Mouse (Mus musculus): Measurements from ENCODE around the gene Dmac2. TPM values are rescaled to one million over a fixed set of nuclear protein-coding genes. Genes with fewer than 3 reads are reported as not detected.
"Not testable (repeated sequence)": the region's sequence is repeated elsewhere in the genome, so short reads cannot be mapped to it uniquely, and the experiment has no call there.

Gene Dmac2
- 10 to 100 TPM; 29.3 to 37.6 TPM for total RNA-seq (2021)

- DNase-seq (ENCODE audit: extremely low spot score in 1 of 2, low spot score in 2 of 2), result peak; percentile 90 to 95
- intact Hi-C loops (cut with DNase I), result no loop called here
Observed at GRCm38 (mm10) chr7:25618865-25619721, at the start of gene Dmac2. Dmac2 (plus strand) TSS chr7:25619414.

- DNase-seq (ENCODE audit: extremely low spot score in 1 of 2, low spot score in 2 of 2), result not testable (repeated sequence)
- intact Hi-C loops (cut with DNase I), result loop anchor here (10.0 kb wide), 1 partner anchor 739 kb away; no protein-coding TSS in a partner anchor
Observed at GRCm38 (mm10) chr7:25573806-25574205, 45.4 kb upstream of the Dmac2 start.

- intact Hi-C loops (cut with DNase I), result loop anchor here (10.0 kb wide), 1 partner anchor 740 kb away; no protein-coding TSS in a partner anchor
- no peak for DNase-seq (ENCODE audit: extremely low spot score in 1 of 2, low spot score in 2 of 2)
Observed at GRCm38 (mm10) chr7:25575105-25575504, 44.1 kb upstream of the Dmac2 start.

- no peak for DNase-seq (ENCODE audit: extremely low spot score in 1 of 2, low spot score in 2 of 2)
- intact Hi-C loops (cut with DNase I), result loop anchor here (10.0 kb wide), 1 partner anchor 741 kb away; no protein-coding TSS in a partner anchor
Observed at GRCm38 (mm10) chr7:25575870-25576269, 43.3 kb upstream of the Dmac2 start.

GRCm38 (mm10) chr7:25576308-25576707 is 42.9 kb upstream of the Dmac2 start:
- not testable (repeated sequence) for DNase-seq (ENCODE audit: extremely low spot score in 1 of 2, low spot score in 2 of 2)
- intact Hi-C loops (cut with DNase I), result loop anchor here (10.0 kb wide), 1 partner anchor 742 kb away; no protein-coding TSS in a partner anchor

GRCm38 (mm10) chr7:25576793-25577437 is 42.3 kb upstream of the Dmac2 start:
- not testable (repeated sequence) for DNase-seq (ENCODE audit: extremely low spot score in 1 of 2, low spot score in 2 of 2)
- intact Hi-C loops (cut with DNase I), result loop anchor here (10.0 kb wide), 1 partner anchor 742 kb away; no protein-coding TSS in a partner anchor

- no peak for DNase-seq (ENCODE audit: extremely low spot score in 1 of 2, low spot score in 2 of 2)
- intact Hi-C loops (cut with DNase I), result loop anchor here (10.0 kb wide), 1 partner anchor 745 kb away; no protein-coding TSS in a partner anchor
Observed at GRCm38 (mm10) chr7:25579441-25579840, 39.8 kb upstream of the Dmac2 start.

GRCm38 (mm10) chr7:25582301-25582810 is 36.9 kb upstream of the Dmac2 start:
- no peak for DNase-seq (ENCODE audit: extremely low spot score in 1 of 2, low spot score in 2 of 2)
- intact Hi-C loops (cut with DNase I), result no loop called here

GRCm38 (mm10) chr7:25584651-25585050 is 34.6 kb upstream of the Dmac2 start:
- intact Hi-C loops (cut with DNase I), result no loop called here
- no peak for DNase-seq (ENCODE audit: extremely low spot score in 1 of 2, low spot score in 2 of 2)

- DNase-seq (ENCODE audit: extremely low spot score in 1 of 2, low spot score in 2 of 2), result no peak
- intact Hi-C loops (cut with DNase I), result no loop called here
Observed at GRCm38 (mm10) chr7:25585351-25586204, 33.6 kb upstream of the Dmac2 start.

GRCm38 (mm10) chr7:25591226-25591625 is 28.0 kb upstream of the Dmac2 start:
- intact Hi-C loops (cut with DNase I), result no loop called here
- no peak for DNase-seq (ENCODE audit: extremely low spot score in 1 of 2, low spot score in 2 of 2)

GRCm38 (mm10) chr7:25593859-25594258 is 25.4 kb upstream of the Dmac2 start:
- DNase-seq (ENCODE audit: extremely low spot score in 1 of 2, low spot score in 2 of 2), result no peak
- intact Hi-C loops (cut with DNase I), result no loop called here

- intact Hi-C loops (cut with DNase I), result loop anchor here (1.0 kb wide), 1 partner anchor 175 kb away; no protein-coding TSS in a partner anchor
- peak; percentile 67 to 68 for DNase-seq (ENCODE audit: extremely low spot score in 1 of 2, low spot score in 2 of 2)
Observed at GRCm38 (mm10) chr7:25599663-25600062, 19.6 kb upstream of the Dmac2 start.

- no peak for DNase-seq (ENCODE audit: extremely low spot score in 1 of 2, low spot score in 2 of 2)
- intact Hi-C loops (cut with DNase I), result no loop called here
Observed at GRCm38 (mm10) chr7:25600666-25601065, 18.5 kb upstream of the Dmac2 start.

- intact Hi-C loops (cut with DNase I), result no loop called here
- no peak for DNase-seq (ENCODE audit: extremely low spot score in 1 of 2, low spot score in 2 of 2)
Observed at GRCm38 (mm10) chr7:25601346-25601745, 17.9 kb upstream of the Dmac2 start.

GRCm38 (mm10) chr7:25606625-25607063 is 12.6 kb upstream of the Dmac2 start:
- intact Hi-C loops (cut with DNase I), result no loop called here
- no peak for DNase-seq (ENCODE audit: extremely low spot score in 1 of 2, low spot score in 2 of 2)

GRCm38 (mm10) chr7:25607196-25607595 is 12.0 kb upstream of the Dmac2 start:
- no peak for DNase-seq (ENCODE audit: extremely low spot score in 1 of 2, low spot score in 2 of 2)
- intact Hi-C loops (cut with DNase I), result no loop called here

- DNase-seq (ENCODE audit: extremely low spot score in 1 of 2, low spot score in 2 of 2), result no peak
- intact Hi-C loops (cut with DNase I), result no loop called here
Observed at GRCm38 (mm10) chr7:25610056-25610455, 9.2 kb upstream of the Dmac2 start.
